Mouse (Mus musculus) forelimb bud, embryonic 11.5 days (tissue): ENCODE measurements around the gene Ncor1.
"Not testable (repeated sequence)": the region's sequence is repeated elsewhere in the genome, so short reads cannot be mapped to it uniquely, and the experiment has no call there.

Experiments
- DNase-seq: peaks from one replicate; pipeline ENCODE4 v3.0.0-alpha.2; 2012; ENCODE audit warnings: low read depth, low spot score

The Ncor1 gene

DNA sequence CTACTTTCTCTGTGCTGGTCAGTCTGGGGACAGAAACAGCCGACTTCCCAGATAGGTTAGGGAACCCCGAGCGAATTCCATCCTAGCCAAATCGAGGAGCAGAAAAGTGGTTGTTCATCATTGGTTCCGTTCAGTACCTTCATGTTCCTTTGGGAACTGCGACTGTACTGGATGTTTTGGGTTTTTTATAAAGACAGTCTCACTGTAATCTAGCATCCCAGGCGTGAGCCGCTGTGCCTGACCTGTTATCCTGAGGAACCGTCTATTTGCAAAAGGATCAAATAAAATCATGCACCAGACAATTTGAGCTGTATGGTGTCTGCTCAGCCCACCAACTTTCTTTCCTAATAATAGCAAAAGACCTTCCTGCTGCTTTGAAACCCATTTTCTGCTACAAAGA, 439 bp upstream of the Ncor1 start:
- DNase-seq: no peak

DNA sequence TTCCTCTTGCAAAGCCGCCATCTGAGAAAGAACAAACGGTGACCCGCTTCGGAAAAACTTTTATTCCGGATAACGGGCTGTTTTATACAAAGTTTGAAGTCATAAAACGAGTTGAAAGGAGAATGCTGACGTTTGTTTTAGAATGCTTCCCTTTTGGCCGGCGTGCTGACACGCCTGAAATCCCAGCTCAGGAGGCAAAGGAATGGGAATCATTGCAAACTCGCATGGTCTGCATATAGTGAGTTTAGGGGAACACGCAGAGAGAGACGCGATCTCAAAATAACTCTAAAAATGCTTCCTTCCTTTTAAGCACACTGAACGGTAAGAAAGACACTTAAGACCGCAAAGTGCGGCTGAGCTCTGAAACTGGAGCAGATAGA, 460 bp downstream of the Ncor1 start:
- DNase-seq: peak; percentile 36

DNA sequence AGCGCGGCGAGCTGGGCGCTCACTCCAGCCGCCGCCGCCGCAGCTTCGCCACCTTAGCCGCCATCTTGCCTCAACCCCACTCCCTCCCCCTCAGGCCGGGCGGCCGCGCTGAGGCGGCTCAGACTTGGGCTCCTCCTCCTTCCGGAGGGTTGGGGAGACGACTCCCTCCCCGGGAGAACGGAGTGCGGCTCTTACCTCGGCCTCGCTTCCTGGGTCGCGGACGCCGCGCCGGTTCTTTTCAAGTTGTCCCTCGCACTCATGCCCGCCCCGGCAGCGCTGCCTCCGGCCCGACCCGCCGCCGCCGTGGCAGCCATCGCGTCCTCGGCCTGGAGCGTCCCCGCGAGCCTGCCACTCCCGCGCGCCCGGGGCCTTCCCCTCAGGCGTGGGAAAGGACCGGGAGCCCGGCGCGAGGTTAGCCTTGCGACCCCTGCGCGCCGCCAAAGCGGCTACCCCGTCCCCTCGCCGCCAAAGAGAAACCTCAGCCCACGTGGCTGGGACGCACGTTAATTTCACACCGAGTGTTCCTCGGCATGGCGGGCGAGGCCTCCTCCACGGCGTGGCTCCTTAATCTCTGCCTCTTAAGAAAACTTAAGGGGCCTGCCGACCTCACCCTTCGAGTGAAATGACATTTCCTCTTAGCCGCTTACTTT, 975 bp downstream of the Ncor1 start:
- DNase-seq: peak; percentile 90

DNA sequence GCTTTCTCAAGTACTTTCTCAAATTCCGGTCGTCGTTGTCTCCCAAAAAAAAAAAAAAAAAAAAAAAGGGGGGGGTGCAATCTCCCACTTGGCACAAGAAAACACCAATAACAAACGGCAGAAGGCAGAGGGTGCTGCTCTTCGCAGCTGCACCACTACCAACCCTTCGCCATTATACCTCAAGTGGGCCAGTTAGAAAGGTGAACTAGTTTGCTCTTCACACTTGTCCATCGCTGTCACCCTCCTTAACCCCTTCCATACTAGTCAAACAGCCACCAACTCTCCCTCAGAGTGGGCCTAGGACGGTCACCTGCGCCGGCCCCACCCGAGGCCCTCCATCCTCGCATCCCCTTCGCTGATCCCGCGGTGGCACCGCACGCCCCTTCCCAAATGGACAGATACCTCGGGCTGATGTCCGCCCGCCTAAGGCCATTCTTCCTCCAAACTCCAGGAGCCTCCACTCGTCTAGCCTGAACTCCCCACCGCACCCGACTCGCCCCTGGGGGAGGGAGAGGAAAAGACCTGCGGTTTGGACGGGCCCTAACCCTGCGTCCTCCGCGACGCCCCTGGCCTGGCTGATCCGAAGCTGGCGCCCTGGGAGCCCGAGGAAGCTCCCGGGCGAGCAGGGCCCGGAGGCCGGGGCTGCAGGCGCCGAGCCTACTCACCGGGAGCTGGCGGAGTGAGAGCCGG, 1.7 kb downstream of the Ncor1 start:
- peak; percentile 36 for DNase-seq

DNA sequence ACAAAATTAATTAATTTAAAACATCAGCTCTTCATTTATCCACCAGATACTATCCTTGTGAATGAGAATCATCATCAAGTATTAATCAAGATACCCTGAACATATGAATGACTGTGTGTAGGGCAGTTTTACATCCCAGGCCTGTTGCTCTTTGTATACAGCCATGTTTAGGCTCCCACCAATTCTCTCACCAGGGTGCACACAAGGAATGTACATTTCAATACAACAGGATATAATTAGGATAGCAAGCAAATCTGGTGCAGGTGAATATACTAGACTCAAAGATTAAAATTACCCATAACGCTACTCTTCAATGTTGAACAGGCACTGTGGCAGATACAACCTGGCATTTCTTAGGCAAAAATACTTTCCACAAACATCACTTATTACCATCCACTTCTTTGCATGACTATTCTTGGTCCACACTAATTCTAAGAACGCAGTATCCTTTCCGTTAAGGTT, 2.3 kb downstream of the Ncor1 start:
- DNase-seq: no peak

DNA sequence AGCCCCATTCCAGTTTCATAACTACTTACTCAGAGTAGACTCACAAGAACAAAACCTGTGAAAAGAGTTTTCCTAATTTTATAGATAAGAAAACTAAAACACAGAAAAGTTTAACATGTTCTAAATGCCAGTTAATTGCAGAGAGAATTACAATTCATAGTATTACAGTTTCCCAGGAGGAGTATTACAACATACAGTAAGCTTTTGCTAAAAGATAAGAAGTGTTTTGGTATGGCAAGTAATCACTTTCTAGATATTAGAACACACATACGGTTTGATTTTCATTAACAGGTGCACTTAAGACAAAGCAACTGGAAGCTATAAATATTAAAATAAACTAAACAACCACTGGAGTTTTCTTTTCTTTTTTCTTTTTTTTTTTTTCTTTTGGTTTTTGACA, 3.1 kb downstream of the Ncor1 start:
- no peak for DNase-seq

DNA sequence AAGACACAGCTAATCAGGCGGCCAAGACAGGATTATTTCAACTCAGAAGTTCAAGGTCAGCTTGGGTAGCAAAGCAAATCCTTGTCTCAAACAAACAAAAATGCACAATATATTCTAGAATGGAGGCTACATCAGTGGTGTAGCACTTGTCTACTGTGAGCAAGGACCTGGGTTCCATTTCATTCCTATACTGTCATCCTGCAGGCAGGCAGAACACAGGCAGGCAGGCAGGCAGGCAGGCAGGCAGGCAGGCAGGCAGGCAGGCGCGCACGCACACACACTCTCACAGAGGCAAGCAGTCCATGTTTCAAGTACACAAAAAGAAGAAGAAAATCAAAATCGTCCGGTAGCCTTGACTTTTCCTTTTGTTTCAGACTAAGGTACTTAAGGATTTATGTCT, 9.4 kb downstream of the Ncor1 start:
- DNase-seq: no peak

DNA sequence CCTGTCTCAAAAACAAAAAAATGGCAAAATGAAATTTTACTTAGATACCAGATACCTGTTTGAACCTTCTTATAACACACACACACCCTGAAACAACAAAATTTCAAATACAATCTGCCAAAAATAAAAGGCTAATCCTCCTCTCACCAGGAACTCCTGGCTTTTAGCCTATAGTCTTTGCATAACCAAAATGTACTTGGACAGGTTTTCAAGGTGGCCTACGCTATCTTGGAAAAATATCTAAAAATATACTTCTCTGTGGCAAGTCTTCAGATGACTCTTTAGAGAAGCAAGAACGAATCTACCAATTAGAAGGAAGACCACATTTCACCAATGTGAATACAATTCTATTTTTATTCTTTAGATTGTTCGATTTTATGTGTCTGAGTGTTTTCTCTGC, 12.5 kb downstream of the Ncor1 start:
- DNase-seq: no peak

DNA sequence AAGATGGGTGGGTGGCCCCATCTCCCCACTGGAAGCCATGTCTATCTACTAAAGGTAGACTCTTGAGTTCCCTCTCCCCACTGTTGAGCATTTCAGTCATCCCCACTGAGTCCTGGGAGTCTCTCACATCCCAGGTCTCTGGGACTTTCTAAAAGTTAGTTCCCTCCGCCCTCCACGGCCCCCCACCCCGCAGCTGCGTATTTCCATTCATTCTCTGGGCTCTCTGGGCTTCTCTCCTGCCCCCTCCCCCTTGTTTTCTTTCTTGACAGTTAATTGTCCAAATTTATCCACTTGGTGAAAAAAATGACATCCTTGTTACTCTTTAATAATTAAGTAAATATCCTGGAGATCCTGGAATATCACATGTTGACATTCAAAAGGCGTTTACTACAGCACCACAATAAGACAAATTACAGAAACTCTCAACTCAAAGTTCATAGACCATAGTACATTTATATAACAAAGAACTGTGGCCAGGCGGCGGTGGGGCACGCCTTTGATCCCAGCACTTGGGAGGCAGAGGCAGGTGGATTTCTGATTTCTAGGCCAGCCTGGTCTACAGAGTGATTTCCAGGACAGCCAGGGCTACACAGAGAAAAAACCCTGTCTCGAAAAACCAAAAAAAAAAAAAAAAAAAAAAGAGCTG, 17.5 kb downstream of the Ncor1 start:
- no peak for DNase-seq

DNA sequence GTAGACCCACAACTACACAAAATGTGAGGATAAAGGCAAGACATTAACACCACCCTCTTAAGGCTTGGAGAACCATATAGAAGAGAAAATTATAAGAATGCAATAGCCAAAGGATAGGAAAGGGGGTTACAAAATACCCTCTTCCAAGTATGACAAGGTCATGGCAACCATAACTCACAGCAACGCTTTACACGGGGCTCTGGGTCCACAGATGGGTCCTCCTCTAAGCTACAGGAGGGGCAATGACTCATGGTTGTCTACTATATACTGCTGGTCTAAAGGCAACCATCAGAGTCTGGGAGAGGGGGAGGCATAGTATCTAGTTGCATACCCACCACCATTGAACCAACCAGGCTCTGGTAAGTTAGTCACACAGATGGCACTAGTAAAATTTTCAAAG, 26.1 kb downstream of the Ncor1 start:
- DNase-seq: no peak

DNA sequence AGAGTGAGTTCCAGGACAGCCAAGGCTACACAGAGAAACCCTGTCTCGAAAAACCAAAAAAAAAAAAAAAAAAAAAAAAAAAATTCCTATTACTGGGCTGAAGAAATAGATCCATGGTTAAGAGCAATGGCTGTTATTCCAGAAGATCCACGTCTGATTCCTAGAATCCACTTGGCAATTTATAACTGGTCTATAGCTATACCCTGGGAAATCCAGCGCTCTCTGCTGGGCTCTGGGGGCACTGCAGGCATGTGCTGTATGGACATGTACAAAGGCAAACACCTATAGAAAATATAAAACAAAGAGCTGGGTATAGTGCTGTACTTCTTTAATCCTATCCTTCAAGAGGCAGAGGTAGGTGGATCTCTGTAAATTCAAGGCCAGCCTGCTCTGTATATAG, 31.2 kb downstream of the Ncor1 start:
- no peak for DNase-seq

DNA sequence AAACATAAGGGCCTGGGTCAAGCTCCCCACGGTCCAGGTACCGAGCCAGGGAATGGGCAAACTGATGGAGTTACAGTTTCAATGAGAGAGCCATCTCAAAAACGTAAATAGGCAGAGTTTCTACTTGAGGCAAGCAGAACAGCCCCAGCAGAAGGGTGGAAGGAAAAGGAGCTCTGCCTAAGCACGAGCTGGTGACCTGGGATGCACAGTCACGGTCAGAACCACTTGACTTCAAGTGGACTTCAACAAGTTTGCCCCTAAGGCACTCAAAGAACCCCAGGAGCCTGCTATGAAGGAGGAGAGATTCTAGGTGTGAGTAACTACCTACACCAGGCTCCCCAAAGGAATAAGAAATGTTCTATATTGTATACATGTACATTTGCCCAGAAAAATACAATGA, 32.1 kb downstream of the Ncor1 start:
- no peak for DNase-seq

DNA sequence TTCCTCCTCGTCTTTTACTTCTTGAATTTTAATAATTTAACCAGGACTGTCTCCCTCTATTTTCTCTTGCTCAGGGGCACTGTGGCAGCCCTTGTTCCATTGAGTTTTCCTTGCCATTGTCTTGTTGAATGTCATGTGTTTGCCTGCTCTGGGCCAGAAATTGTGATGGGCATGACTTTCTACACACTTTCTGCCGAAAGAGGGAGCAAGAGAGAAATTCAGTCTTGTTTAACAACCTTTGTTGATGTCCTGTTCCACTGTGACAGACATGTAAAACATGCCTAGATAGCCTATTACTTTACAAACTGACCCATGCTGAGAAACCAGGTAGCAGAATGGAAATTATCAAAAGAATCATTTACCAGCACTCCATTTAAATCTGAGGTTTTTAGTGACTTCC, 33.8 kb downstream of the Ncor1 start:
- no peak for DNase-seq

DNA sequence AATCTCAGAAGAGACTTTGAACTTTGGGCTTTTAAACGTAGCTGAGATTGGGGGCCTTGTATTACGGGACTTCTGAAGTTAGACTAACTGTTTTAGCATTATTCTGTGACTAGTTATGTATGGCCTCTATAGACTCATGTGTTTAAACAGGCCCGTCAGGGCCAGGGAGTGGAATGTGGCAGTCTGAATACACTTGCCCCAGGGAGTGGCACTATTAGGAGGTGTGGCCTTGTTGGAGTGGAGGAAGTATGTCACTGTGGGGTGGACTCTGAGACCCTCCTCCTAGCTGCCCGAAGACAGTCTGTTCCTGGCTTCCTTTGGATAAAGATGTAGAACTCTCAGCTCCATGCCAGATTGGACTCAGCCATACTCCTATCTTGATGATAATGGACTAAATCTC, 43.3 kb downstream of the Ncor1 start:
- no peak for DNase-seq

DNA sequence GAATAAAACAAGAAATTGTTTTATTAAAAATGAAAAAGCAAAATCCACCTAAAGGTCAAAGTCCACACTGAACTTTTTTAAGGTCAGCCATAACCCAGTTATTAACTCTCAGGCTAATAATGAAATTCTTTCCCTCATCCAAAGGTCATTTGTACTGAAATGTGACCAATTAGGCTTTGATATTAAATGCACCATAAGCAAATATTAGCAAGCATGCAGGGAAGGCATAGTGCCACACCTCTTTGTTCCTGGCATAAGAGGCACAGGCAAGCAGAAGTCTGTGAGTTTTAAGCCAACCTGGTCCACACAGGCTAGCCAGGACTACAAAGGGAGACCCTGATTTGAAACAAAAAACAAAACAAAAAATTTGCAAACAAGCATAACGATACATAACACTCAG, 48.7 kb downstream of the Ncor1 start:
- DNase-seq: no peak

DNA sequence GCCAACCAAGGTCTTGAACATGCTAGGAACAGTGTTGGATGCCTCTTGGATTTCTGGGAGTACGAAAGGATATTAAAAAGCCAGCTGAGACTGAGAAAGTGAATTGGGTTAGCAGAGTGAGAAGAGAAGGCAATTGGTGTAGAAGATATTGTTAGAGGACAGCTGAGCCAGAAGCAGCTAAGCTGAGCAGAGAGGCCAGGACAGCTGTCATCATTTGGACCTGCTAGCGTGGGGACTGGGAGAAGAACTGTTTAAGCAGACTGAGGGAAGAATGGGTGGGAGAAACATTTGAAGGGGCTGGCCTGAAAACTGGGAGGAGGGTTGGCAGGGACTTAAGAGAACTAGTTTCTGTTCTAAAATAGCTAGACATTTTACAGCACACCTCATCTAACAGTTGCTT, 49.5 kb downstream of the Ncor1 start:
- DNase-seq: no peak

DNA sequence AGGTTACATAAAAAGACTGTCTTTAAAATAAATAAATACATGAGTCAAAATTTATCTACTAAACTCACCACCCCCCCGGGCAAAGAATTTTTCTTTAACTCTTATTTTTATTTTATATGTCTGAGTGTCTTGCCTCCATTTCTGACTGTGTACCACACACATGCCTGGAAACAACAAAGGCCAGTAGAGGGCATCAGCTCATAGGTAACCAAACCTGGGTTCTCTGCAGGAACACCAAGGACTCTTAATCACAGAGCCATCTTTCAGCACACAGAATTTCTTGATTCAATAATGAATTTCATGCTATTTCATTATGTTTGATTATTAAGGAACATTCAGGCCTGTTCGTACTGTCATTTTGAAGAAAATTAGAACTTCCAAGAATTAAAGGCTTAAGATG, 61.9 kb downstream of the Ncor1 start:
- DNase-seq: peak; percentile 31

DNA sequence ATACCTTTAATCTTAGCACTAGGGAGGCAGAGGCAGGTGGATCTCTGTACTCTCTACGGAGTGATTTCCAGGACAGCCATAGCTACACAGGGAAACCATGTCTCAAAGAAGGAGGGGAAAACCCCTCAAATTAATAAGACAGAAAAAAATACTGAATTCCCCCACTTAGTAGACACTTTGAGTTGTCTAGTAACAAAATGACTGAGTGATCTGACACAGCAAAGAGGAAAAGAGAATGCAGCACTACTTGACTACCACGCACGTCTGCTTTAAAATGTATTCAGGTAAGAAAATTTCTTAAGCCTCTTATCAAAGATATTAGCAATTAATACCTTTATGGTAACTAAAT, 70.0 kb downstream of the Ncor1 start:
- DNase-seq: no peak

DNA sequence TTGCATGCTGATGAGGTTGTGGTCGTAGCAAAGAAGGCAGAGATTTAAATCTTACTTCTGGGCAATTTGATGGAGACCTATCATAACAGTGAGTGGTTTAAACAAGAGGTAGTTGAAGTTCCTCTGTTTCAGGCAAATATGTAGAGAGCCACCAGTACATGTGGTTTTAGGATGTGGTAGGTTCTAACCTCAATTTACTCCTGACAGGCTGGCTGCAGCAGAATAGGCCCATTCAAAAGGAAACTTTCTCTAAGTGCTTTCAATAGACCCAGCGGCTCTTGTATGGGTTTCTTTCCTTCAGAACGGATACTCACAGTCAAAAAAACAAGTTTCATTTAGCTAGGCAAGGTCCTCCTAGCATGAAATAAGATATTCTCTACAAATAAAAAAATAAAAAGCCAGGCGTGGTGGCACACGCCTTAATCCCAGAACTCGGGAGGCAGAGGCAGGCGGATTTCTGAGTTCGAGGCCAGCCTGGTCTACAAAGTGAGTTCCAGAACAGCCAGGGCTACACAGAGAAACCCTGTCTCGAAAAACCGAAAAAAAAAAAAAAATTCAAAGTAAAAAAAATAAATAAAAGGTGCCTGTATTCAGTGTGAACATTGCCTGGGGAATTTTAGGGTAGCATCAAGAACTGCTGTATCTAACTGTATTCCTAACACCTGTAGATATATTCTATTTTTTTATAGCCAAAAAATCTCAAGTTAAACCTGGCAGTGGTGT, 70.6 kb downstream of the Ncor1 start:
- DNase-seq: no peak

DNA sequence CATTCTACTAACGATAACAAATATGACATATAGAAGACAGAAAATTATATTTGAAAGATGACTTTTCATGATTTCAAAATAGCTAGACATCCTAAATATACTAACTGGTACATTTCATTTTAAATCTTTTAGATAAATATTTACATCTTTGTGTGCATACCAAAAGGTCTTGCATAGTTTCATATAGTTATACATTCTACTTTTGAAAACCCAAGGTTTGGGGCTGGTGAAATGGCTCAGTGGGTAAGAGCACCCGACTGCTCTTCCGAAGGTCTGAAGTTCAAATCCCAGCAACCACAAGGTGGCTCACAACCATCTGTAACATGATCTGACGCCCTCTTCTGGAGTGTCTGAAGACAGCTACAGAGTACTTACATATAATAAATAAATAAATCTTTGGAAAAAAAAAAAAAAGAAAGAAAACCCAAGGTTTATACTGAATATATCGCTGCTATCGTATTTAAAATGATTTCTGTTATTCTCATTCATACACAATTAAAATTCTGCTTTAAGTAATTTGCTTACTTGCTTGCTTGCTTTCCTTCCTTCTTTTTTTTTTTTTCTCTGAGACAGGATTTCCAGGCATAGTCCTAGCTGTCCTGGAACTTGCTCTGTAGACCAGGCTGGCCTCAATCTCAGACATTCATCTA, 81.0 kb downstream of the Ncor1 start:
- DNase-seq: not testable (repeated sequence)

DNA sequence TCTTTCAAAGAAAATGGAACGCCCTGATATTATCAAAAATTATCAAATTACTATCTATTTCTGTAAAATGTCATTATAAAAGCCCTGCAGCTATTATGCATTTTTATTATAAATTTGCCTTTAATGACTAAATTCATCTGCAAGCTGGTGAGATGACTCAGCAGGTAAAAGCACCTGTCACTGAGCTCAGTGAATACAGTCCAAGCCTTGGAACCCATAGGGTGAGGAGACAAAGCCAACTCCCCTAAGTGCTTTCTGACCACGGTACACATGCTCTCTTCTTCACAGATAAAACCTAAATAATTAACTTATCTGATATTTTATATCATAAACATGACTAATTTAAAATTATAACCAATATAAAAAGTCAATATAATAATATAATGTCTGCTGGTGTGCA, 86.6 kb downstream of the Ncor1 start:
- no peak for DNase-seq

DNA sequence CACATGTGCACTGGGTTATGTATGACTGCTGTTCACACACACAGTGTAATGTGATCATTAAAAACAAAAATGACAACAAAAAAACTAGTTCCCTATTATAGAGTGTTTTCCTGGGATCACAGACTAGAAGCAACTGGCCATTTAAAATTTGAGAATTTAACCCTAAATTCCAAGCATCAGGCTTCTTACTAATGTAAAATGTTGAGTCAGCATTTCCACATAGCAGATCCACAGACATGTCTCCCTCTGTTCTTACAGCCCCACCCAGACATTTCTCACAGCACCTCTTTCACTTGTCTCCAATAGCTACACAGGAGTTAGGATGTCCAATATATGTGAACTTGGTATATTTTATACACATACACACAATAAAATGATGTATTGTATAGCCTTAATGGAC, 88.4 kb downstream of the Ncor1 start:
- no peak for DNase-seq
